ENCODE assay signal across 10 mouse cellular contexts in genomic region chr7:132325549-132326331, GRCm38 (mm10). TPM values are rescaled to one million over a fixed set of nuclear protein-coding genes. Genes with fewer than 3 reads are reported as not detected.
DNase-seq lines count a peak whose midpoint lies in the region; ATAC-seq and TF ChIP-seq lines count a peak whose summit lies in the region.
"Had no signal": no experiment of that assay in that cellular context is flagged by ENCODE, and none has a peak within 500 bp of the region (broad histone marks: within the 10 kb centered on the region; RNA-seq: fewer than 3 reads in every experiment).

No protein-coding gene starts in this region.

- no peak overlapping the region for H3K4me2 ChIP-seq in embryonic facial prominence, embryonic 13.5 days
- peak overlapping the region; percentile 18 for H3K4me2 ChIP-seq in myocyte (ENCODE audit: low read depth)

- H3K4me3 ChIP-seq in embryonic facial prominence, embryonic 13.5 days: no peak overlapping the region
- H3K4me3 ChIP-seq in embryonic facial prominence, embryonic 10.5 days: no peak overlapping the region
- no peak overlapping the region for H3K4me3 ChIP-seq in myocyte
- H3K4me3 ChIP-seq: erythroblast, embryonic 14.5 days had no signal

- TF ChIP-seq POLR2A in myocyte (IDR thresholded peaks at IDR 0.05; ENCODE audit: insufficient read length, low read depth): no peak

- 0 out of 2 replicates have a peak overlapping the region, but pooled peaks have one; percentile 21 for H3K9ac ChIP-seq in embryonic facial prominence, embryonic 13.5 days

- no peaks in the 10 kb centered on the region for H3K36me3 ChIP-seq in embryonic facial prominence, embryonic 13.5 days
- no peaks in the 10 kb centered on the region for H3K36me3 ChIP-seq in embryonic facial prominence, embryonic 10.5 days (replicated peaks)
- H3K36me3 ChIP-seq in myocyte (ENCODE audit: control insufficient read depth, insufficient read depth): no peaks in the 10 kb centered on the region

- no peak for ATAC-seq in embryonic facial prominence, embryonic 13.5 days (ENCODE audit: insufficient number of reproducible peaks, insufficient read depth, low FRiP score, low TSS enrichment, low read depth)
- ATAC-seq in common myeloid progenitor, adult 5-6 weeks (replicated peaks; ENCODE audit: low read depth, poor library complexity, severe bottlenecking): peak; percentile 56

- H3K79me2 ChIP-seq in myocyte (ENCODE audit: control insufficient read depth, insufficient read depth): no peaks in the 10 kb centered on the region

- WGBS in embryonic facial prominence, embryonic 13.5 days: 61% methylated on average over 5 of the region's 5 CpGs
- 85% methylated on average over 5 of the region's 5 CpGs for WGBS in embryonic facial prominence, embryonic 10.5 days

- DNase-seq in embryonic facial prominence, embryonic 10.5 days (ENCODE audit: low spot score): no peak
- peak; percentile 63 for DNase-seq in MN1 (ENCODE audit: low spot score)
- peak; percentile 92 to 93 for DNase-seq in kidney, adult 8-10 months
- no peak for DNase-seq in embryo, embryonic 11 days
- no peak for DNase-seq in left cerebral cortex, adult 9 months (ENCODE audit: low spot score in 2 of 2)

- no peak overlapping the region for H3K27ac ChIP-seq in embryonic facial prominence, embryonic 13.5 days
- H3K27ac ChIP-seq in embryonic facial prominence, embryonic 10.5 days (replicated peaks): no peak overlapping the region
- H3K27ac ChIP-seq: macrophage had no signal

- no peak overlapping the region for H3ac ChIP-seq in myocyte (ENCODE audit: control insufficient read depth, insufficient read length)

- peaks cover 13% of the 10 kb centered on the region; the same call in 1 of the 2 replicates for H3K4me1 ChIP-seq in embryonic facial prominence, embryonic 13.5 days
- H3K4me1 ChIP-seq in embryonic facial prominence, embryonic 10.5 days: peaks cover 2% of the 10 kb centered on the region

- H3K27me3 ChIP-seq in embryonic facial prominence, embryonic 13.5 days: no peaks in the 10 kb centered on the region; the same call in 1 of the 2 replicates
- H3K27me3 ChIP-seq in embryonic facial prominence, embryonic 10.5 days (replicated peaks; ENCODE audit: low read depth, poor library complexity, severe bottlenecking): peaks cover 16% of the 10 kb centered on the region; the same call in 1 of the 2 replicates
- H3K27me3 ChIP-seq in myocyte (ENCODE audit: control insufficient read depth, insufficient read depth, insufficient read length): no peaks in the 10 kb centered on the region

- H3K9me3 ChIP-seq in embryonic facial prominence, embryonic 13.5 days: no peaks in the 10 kb centered on the region
- H3K9me3 ChIP-seq in embryonic facial prominence, embryonic 10.5 days: no peaks in the 10 kb centered on the region

TF ChIP-seq in myocyte, 11 proteins besides CTCF, POLR2A, EP300 and RAD21:
- TF ChIP-seq E2F4 (IDR thresholded peaks at IDR 0.05; ENCODE audit: insufficient read depth) (no peak), TCF3 (IDR thresholded peaks at IDR 0.05; ENCODE audit: insufficient read length, low read depth) (no peak), MYOG (IDR thresholded peaks at IDR 0.05; ENCODE audit: control insufficient read depth in 1 of 3, insufficient read depth in 1 of 3, insufficient read length in 2 of 3, low read depth in 2 of 3) (peak in 1 of 3 experiments; percentile 12)
TF ChIP-seq in myocyte: peak in this region for 1.

RNA-seq across cellular contexts. Expression of gene Chst15, which starts 8.7 kb away (rescaled TPM):
- polyA plus RNA-seq in embryonic facial prominence, embryonic 13.5 days (2015; fragmentation: Nextera tagmentation; extraction: Ambion mirVana): 30.2 and 30.4 TPM in 2 replicates
- 11.8 and 12.7 TPM in 2 replicates for polyA plus RNA-seq in embryonic facial prominence, embryonic 10.5 days (2016; fragmentation: Nextera tagmentation; extraction: Ambion mirVana)
- 10.1 and 15.6 TPM in 2 replicates for total RNA-seq in common myeloid progenitor, adult 5-6 weeks (2017)
- 13.4 TPM for polyA plus RNA-seq in myocyte (2012; fragmentation: generic; extraction: Trizol)

Comparison
In these comparisons a context has a peak if more than half of its experiments do, and no peak if none do; other contexts are left out.
1. DNase-seq: peak in MN1 (single experiment) and kidney, adult 8-10 months (2 of 2); none in embryonic facial prominence, embryonic 10.5 days (single experiment), embryo, embryonic 11 days (single experiment) and left cerebral cortex, adult 9 months (0 of 2).